Mouse (Mus musculus): Measurements from ENCODE around the gene Scarb1.
A peak's percentile ranks its signal among the peaks of the same experiment; 100 is the strongest.

GRCm38 (mm10) chr5:125389131-125389578 lies 48.3 kb upstream of the Scarb1 start, which contains the start of gene Gm10382:
- TF ChIP-seq CTCF (IDR thresholded peaks at IDR 0.05; ENCODE audit: low read depth) (no peak), EP300 (IDR thresholded peaks at IDR 0.05; ENCODE audit: low read depth) (0 out of 2 replicates have a peak, but pooled peaks have one; percentile 7)
